11 mouse cellular contexts compared by ENCODE assay signal in the genomic region with DNA sequence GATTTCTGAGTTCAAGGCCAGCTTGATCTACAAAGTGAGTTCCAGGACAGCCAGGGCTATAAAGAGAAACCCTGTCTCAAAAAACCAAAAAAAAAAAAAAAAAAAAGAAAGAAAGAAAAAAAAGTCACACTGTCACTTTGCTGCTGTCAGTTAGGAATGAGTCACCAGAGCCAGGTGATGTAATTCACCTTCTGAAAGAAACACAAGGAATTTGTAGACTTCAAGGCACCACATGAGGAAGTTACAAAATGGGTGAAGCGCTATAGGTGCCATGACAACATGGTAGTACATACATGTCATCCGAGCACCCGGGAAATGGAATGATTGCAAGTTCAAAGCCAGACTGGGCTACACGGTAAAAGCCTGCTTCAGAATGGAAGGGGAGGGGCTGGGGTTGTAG. TPM values are rescaled to one million over a fixed set of nuclear protein-coding genes. Genes with fewer than 3 reads are reported as not detected.
"Had no signal": no experiment of that assay in that cellular context is flagged by ENCODE, and none has a peak within 500 bp of the region (broad histone marks: within the 10 kb centered on the region; RNA-seq: fewer than 3 reads in every experiment).

No protein-coding gene starts in this region.

- DNase-seq: liver, embryonic 13.5 days; liver, postnatal 0 days; lung, adult 2 months; lung, postnatal 10 days; right cerebral cortex, postnatal 14 days; thymus, adult 2 months; thymus, postnatal 36 days had no signal

- ATAC-seq: liver, postnatal 0 days; midbrain, embryonic 13.5 days; midbrain, embryonic 15.5 days had no signal

RNA-seq across cellular contexts. Expression of gene Atoh8, which starts 14.6 kb away (rescaled TPM):
- total RNA-seq: monocyte, adult 5-6 weeks; neutrophil, adult 5-6 weeks had no signal

RNA-seq across cellular contexts. Expression of gene Sftpb, which starts 54.4 kb away (rescaled TPM):
- total RNA-seq: monocyte, adult 5-6 weeks; neutrophil, adult 5-6 weeks had no signal
